Mouse (Mus musculus) intestine, embryonic 14.5 days (tissue): ENCODE results near the gene Rrn3. TPM values are rescaled to one million over a fixed set of nuclear protein-coding genes. Genes with fewer than 3 reads are reported as not detected.
"Not testable (repeated sequence)": the region's sequence is repeated elsewhere in the genome, so short reads cannot be mapped to it uniquely, and the experiment has no call there.

Source experiments
- ATAC-seq: fragments of 200-750 bp; cut with Nextera tagmentation; replicated peaks from 2 replicates; pipeline ENCODE4 v1.8.0; 2017; ENCODE audit warnings: low read depth, moderate number of reproducible peaks, moderate TSS enrichment, moderate library complexity; ENCODE audit not compliant: low FRiP score, low TSS enrichment
- DNase-seq: peaks from one replicate; pipeline ENCODE4 v3.0.0-alpha.2; 2018; ENCODE audit warnings: low spot score
- H3K27ac ChIP-seq: fragments of 300-500 bp; sonication (generic); 2 replicates; pipeline ENCODE4 v1.5.1; 2014; ENCODE audit warnings: low read depth, mild to moderate bottlenecking, control low read depth
- H3K27me3 ChIP-seq: fragments of 300-500 bp; sonication (generic); replicated peaks from 2 replicates; pipeline ENCODE4 v1.6.1; 2014; ENCODE audit warnings: low read length, control low read depth; ENCODE audit not compliant: control insufficient read depth, insufficient read depth
- H3K36me3 ChIP-seq: fragments of 300-500 bp; sonication (generic); 2 replicates; pipeline ENCODE4 v1.6.1; 2014; ENCODE audit warnings: low read length, control low read depth; ENCODE audit not compliant: control insufficient read depth, insufficient read depth
- H3K4me1 ChIP-seq: fragments of 300-500 bp; sonication (generic); replicated peaks from 2 replicates; pipeline ENCODE4 v1.6.1; 2014; ENCODE audit warnings: low read length, control low read depth, mixed read lengths; ENCODE audit not compliant: control insufficient read depth, insufficient read depth
- H3K4me2 ChIP-seq: fragments of 300-500 bp; sonication (generic); 2 replicates; pipeline ENCODE4 v1.6.1; 2014; ENCODE audit warnings: low read length
- H3K4me3 ChIP-seq: fragments of 300-500 bp; sonication (generic); 2 replicates; pipeline ENCODE4 v1.5.1; 2014; ENCODE audit warnings: low read depth, low read length, control low read depth, mixed read lengths
- H3K9ac ChIP-seq: fragments of 300-500 bp; sonication (generic); 2 replicates; pipeline ENCODE4 v1.6.1; 2014; ENCODE audit warnings: mild to moderate bottlenecking, low read length
- H3K9me3 ChIP-seq: fragments of 300-500 bp; sonication (generic); 2 replicates; pipeline ENCODE4 v1.6.1; 2016; ENCODE audit warnings: low read length, control low read depth; ENCODE audit not compliant: control insufficient read depth
- WGBS: fragments of 180-500 bp; shearing (Covaris S2); extraction: QIAGEN DNeasy Blood & Tissue Kit; methylation state at CpG from one replicate; pipeline ENCODE4 v1.1.7; 2014; 5-methylcytosine and 5-hydroxymethylcytosine counted together
- polyA plus RNA-seq: library from polyadenylated mRNA; unstranded; fragments of >200 nt; fragmentation: Nextera tagmentation; extraction: Ambion mirVana; gene quantifications from 2 replicates; pipeline ENCODE4 v1.2.1, GENCODE M21; 2014

Rrn3 gene
- 54.4 and 59.1 TPM in 2 replicates for polyA plus RNA-seq

DNA sequence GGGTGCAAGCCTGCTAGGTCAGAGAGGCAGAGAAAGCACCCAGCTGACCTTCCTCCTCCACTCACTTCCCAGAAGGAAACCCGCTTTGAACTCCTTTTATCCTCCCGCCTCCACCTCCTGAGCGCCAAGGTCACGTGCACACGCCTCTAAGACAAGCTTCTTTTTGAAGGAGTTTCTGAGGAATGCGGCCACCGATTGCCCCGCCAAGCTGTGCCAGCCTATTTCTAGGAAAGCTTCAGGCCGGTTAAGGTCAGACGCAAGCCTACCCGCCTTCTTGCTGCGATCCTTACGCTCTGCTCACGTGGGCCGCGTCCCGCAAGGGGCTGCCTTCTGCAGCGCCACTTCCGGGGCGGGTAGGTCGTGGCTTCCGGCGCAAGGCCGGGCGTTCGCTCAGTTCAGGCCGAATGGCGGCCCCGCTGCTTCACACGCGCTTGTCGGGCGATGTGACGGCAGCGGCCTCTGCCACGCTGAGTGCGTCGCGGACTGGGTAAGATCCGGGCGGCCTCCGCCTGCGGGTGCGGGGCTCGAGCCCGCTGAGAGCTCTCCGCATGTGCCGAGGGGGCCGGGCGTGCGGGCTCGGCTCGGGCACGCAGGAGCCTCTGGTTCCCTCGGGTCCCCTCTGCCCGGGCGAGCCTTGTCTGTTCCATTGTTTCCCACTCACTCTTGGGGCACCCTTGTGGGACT lies at the start of gene Rrn3:
TSS of gene Rrn3 (plus strand) at position 356 of the 684 bp plus-strand sequence.
- H3K9ac ChIP-seq = peak within 1 kb of the TSS; percentile 90
- WGBS = under 1% methylated on average over 57 of the region's 57 CpGs
- ATAC-seq = peak; percentile 98
- peaks cover 8% of the 10 kb centered on the region; the same call in 1 of the 2 replicates for H3K9me3 ChIP-seq
- peak; percentile 86 for DNase-seq
- peak within 1 kb of the TSS; percentile 84 for H3K4me3 ChIP-seq
- H3K27ac ChIP-seq = peak within 1 kb of the TSS; percentile 76
- H3K4me2 ChIP-seq = peak within 1 kb of the TSS; percentile 86
- H3K4me1 ChIP-seq = peaks cover 12% of the 10 kb centered on the region
- peaks cover 22% of the 10 kb centered on the region for H3K36me3 ChIP-seq
- no peaks in the 10 kb centered on the region for H3K27me3 ChIP-seq

- H3K4me1 ChIP-seq = no peaks in the 10 kb centered on the region
- H3K4me2 ChIP-seq = no peak overlapping the region
- no peaks in the 10 kb centered on the region for H3K9me3 ChIP-seq
- WGBS = 78% methylated on average over 3 of the region's 3 CpGs
- no peak overlapping the region for H3K27ac ChIP-seq
- H3K27me3 ChIP-seq = no peaks in the 10 kb centered on the region
- H3K4me3 ChIP-seq = no peak overlapping the region
- DNase-seq (no peak), ATAC-seq (no peak)
- no peak overlapping the region for H3K9ac ChIP-seq
- no peaks in the 10 kb centered on the region for H3K36me3 ChIP-seq
Observed at GRCm38 (mm10) chr16:13732786-13733185, 47.7 kb upstream of the Rrn3 start.

- Histone ChIP-seq H3K27ac (no peak overlapping the region), H3K9me3 (no peaks in the 10 kb centered on the region), H3K36me3 (no peaks in the 10 kb centered on the region), H3K4me2 (no peak overlapping the region), H3K4me1 (no peaks in the 10 kb centered on the region), H3K4me3 (no peak overlapping the region), H3K9ac (no peak overlapping the region), H3K27me3 (no peaks in the 10 kb centered on the region)
- DNase-seq (peak; percentile 95), ATAC-seq (no peak)
- 17% methylated on average over 9 of the region's 9 CpGs for WGBS
Observed at GRCm38 (mm10) chr16:13733518-13734137, 46.9 kb upstream of the Rrn3 start.

DNA sequence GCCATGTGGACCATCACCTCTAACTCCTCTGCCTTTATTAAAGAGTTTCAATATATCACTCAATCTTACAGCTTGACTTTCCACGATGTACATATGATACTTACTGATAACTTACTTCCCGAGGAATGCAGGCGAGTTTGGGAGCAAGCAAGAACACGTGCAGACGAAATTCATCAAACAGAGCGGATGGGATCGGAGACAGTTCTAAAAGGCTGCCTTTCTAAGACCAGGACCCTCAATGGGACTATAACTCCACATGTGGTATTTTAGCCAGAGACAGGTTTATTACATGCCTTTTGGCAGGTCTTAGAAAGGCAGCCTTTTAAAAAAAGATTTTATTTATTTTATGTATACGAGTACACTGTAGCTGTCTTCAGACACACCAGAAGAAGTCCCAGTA lies 44.5 kb upstream of the Rrn3 start:
- no peak for DNase-seq
- Histone ChIP-seq H3K9ac (no peak overlapping the region), H3K9me3 (no peaks in the 10 kb centered on the region), H3K36me3 (no peaks in the 10 kb centered on the region), H3K4me2 (no peak overlapping the region), H3K27ac (no peak overlapping the region), H3K4me3 (no peak overlapping the region), H3K4me1 (no peaks in the 10 kb centered on the region), H3K27me3 (no peaks in the 10 kb centered on the region)
- 69% methylated on average over 8 of the region's 8 CpGs for WGBS
- ATAC-seq = no peak

GRCm38 (mm10) chr16:13739044-13739443 lies 41.5 kb upstream of the Rrn3 start:
- not testable (repeated sequence) for H3K4me1 ChIP-seq, H3K9ac ChIP-seq, H3K27me3 ChIP-seq, H3K4me2 ChIP-seq, ATAC-seq, H3K27ac ChIP-seq, H3K4me3 ChIP-seq, DNase-seq, H3K9me3 ChIP-seq, H3K36me3 ChIP-seq
- 78% methylated on average over 4 of the region's 4 CpGs for WGBS

- WGBS = 67% methylated on average over 2 of the region's 2 CpGs
- Histone ChIP-seq H3K9ac (no peak overlapping the region), H3K36me3 (no peaks in the 10 kb centered on the region), H3K4me3 (no peak overlapping the region), H3K27me3 (no peaks in the 10 kb centered on the region), H3K27ac (no peak overlapping the region), H3K4me1 (no peaks in the 10 kb centered on the region), H3K9me3 (no peaks in the 10 kb centered on the region), H3K4me2 (no peak overlapping the region)
- ATAC-seq (no peak), DNase-seq (no peak)
Observed at GRCm38 (mm10) chr16:13740844-13741243, 39.7 kb upstream of the Rrn3 start.

GRCm38 (mm10) chr16:13747708-13748107 lies 32.8 kb upstream of the Rrn3 start:
- Histone ChIP-seq H3K4me2 (no peak overlapping the region), H3K27ac (no peak overlapping the region), H3K9me3 (no peaks in the 10 kb centered on the region), H3K27me3 (no peaks in the 10 kb centered on the region), H3K4me3 (no peak overlapping the region), H3K4me1 (no peaks in the 10 kb centered on the region), H3K9ac (no peak overlapping the region), H3K36me3 (no peaks in the 10 kb centered on the region)
- DNase-seq (no peak), ATAC-seq (no peak)
- WGBS = 95% methylated on average over 8 of the region's 8 CpGs

- H3K27ac ChIP-seq = no peak overlapping the region
- H3K4me3 ChIP-seq = no peak overlapping the region
- no peaks in the 10 kb centered on the region for H3K9me3 ChIP-seq
- no peak overlapping the region for H3K4me2 ChIP-seq
- WGBS = 69% methylated on average over 3 of the region's 3 CpGs
- H3K9ac ChIP-seq = no peak overlapping the region
- H3K36me3 ChIP-seq = no peaks in the 10 kb centered on the region
- ATAC-seq = no peak
- no peak for DNase-seq
- no peaks in the 10 kb centered on the region for H3K4me1 ChIP-seq
- no peaks in the 10 kb centered on the region for H3K27me3 ChIP-seq
Observed at GRCm38 (mm10) chr16:13748124-13748523, 32.4 kb upstream of the Rrn3 start.

- H3K9me3 ChIP-seq, H3K36me3 ChIP-seq, H3K4me3 ChIP-seq, H3K27ac ChIP-seq, H3K27me3 ChIP-seq, H3K4me1 ChIP-seq, H3K9ac ChIP-seq, ATAC-seq, DNase-seq, H3K4me2 ChIP-seq: not testable (repeated sequence)
- 31% methylated on average over 10 of the region's 10 CpGs for WGBS
Observed at GRCm38 (mm10) chr16:13748813-13749212, 31.7 kb upstream of the Rrn3 start.
